Mouse (Mus musculus) limb, embryonic 10.5 days (tissue): Measurements from ENCODE around the gene Vmn2r43. TPM values are rescaled to one million over a fixed set of nuclear protein-coding genes. Genes with fewer than 3 reads are reported as not detected.
"Not testable (repeated sequence)": the region's sequence is repeated elsewhere in the genome, so short reads cannot be mapped to it uniquely, and the experiment has no call there.

Source experiments
- DNase-seq: peaks from one replicate; pipeline ENCODE4 v3.0.0-alpha.2; 2017; ENCODE audit warnings: low spot score
- H3K27ac ChIP-seq: fragments of 300-500 bp; sonication (generic); 2 replicates; pipeline ENCODE4 v1.5.1; 2016; ENCODE audit warnings: mild to moderate bottlenecking
- H3K27me3 ChIP-seq: fragments of 300-500 bp; sonication (generic); 2 replicates; pipeline ENCODE4 v1.6.1; 2016; ENCODE audit warnings: low read depth, mild to moderate bottlenecking; ENCODE audit not compliant: poor library complexity, severe bottlenecking
- H3K36me3 ChIP-seq: fragments of 300-500 bp; sonication (generic); 2 replicates; pipeline ENCODE4 v1.6.1; 2016; ENCODE audit warnings: mild to moderate bottlenecking, moderate library complexity
- H3K4me1 ChIP-seq: fragments of 300-500 bp; sonication (generic); 2 replicates; pipeline ENCODE4 v1.6.1; 2016
- H3K4me3 ChIP-seq: fragments of 300-500 bp; sonication (generic); 2 replicates; pipeline ENCODE4 v1.5.1; 2016; ENCODE audit warnings: mild to moderate bottlenecking, moderate library complexity
- H3K9me3 ChIP-seq: fragments of 300-500 bp; sonication (generic); replicated peaks from 2 replicates; pipeline ENCODE4 v1.6.1; 2016; ENCODE audit warnings: mild to moderate bottlenecking
- WGBS: fragments of 180-500 bp; shearing (Covaris S2); methylation state at CpG from one replicate; pipeline ENCODE4 v1.1.7; 2016; 5-methylcytosine and 5-hydroxymethylcytosine counted together
- polyA plus RNA-seq: library from polyadenylated mRNA; unstranded; fragments of >200 nt; fragmentation: Nextera tagmentation; extraction: Ambion mirVana; gene quantifications from 2 replicates; pipeline ENCODE4 v1.2.1, GENCODE M21; 2016

Gene Vmn2r43
- polyA plus RNA-seq: not detected in 2 replicates

DNA sequence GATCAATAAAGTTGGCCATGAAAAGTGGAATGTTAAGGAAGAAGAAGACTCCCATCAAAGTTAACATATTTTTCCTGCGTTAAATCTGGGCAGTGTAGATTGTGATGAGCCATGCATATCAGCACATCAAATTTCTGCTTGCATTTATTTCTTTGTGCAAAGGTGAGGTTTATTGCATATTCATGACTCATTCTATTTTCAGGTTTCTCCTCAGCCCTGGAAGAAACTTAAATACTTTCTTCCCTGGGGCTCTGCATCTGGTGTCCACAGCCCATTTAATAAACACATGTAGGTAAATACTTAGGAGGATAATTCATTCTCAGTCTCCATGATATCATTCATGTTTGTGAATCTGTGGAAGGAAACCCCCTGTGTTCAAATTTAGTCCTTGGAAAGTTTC, at the start of gene Vmn2r43:
Vmn2r43 (minus strand) TSS at position 101 of the 400 bp plus-strand sequence.
- H3K9me3 ChIP-seq, H3K4me3 ChIP-seq, DNase-seq, H3K27me3 ChIP-seq, H3K4me1 ChIP-seq, H3K36me3 ChIP-seq, H3K27ac ChIP-seq: not testable (repeated sequence)
- no CpG with 5 or more reads among the region's 1 CpGs for WGBS

DNA sequence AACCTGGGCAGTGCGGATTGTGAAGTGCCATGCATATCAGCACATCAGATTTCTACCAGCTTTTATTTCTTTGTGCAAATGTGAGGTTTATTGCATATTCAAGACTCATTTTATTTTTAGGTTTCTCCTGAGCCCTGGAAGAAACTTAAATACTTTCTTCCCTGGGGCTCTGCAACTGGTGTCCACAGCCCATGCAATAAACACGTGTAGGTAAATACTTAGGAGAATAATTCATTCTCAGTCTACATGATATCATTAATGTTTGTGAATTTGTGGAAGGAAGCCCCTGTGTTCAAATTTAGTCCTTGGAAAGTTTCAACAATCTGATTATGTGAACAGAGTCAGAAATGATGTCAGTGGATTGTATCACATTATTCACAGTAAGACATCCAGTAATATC, 60.2 kb downstream of the Vmn2r43 start, which contains the start of gene Vmn2r42:
Vmn2r42 (minus strand) TSS at position 101 of the 400 bp plus-strand sequence.
- H3K9me3 ChIP-seq, H3K4me1 ChIP-seq, H3K4me3 ChIP-seq, H3K27ac ChIP-seq, H3K27me3 ChIP-seq, H3K36me3 ChIP-seq, DNase-seq: not testable (repeated sequence)
- WGBS: no CpG with 5 or more reads among the region's 2 CpGs

Other genes with a start within 250 kb of the Vmn2r43 start
- gene Vmn2r41, start 98.9 kb downstream of the Vmn2r43 start, polyA plus RNA-seq: not detected in 2 replicates
- gene Vmn2r42, start 60.3 kb downstream of the Vmn2r43 start, polyA plus RNA-seq: not detected in 2 replicates
- not detected in 2 replicates for gene Vmn2r44, start 122.7 kb upstream of the Vmn2r43 start, polyA plus RNA-seq
- gene Vmn2r45, start 228.5 kb upstream of the Vmn2r43 start, polyA plus RNA-seq: not detected in 2 replicates